Mouse (Mus musculus): Measurements from ENCODE around the gene Ptrh1.

Ptrh1 gene

GRCm38 (mm10) chr2:32795748-32796418, 20.3 kb downstream of the Ptrh1 start:
- no peak for DNase-seq (ENCODE audit: low read depth in 2 of 2, low spot score in 2 of 2)

DNA sequence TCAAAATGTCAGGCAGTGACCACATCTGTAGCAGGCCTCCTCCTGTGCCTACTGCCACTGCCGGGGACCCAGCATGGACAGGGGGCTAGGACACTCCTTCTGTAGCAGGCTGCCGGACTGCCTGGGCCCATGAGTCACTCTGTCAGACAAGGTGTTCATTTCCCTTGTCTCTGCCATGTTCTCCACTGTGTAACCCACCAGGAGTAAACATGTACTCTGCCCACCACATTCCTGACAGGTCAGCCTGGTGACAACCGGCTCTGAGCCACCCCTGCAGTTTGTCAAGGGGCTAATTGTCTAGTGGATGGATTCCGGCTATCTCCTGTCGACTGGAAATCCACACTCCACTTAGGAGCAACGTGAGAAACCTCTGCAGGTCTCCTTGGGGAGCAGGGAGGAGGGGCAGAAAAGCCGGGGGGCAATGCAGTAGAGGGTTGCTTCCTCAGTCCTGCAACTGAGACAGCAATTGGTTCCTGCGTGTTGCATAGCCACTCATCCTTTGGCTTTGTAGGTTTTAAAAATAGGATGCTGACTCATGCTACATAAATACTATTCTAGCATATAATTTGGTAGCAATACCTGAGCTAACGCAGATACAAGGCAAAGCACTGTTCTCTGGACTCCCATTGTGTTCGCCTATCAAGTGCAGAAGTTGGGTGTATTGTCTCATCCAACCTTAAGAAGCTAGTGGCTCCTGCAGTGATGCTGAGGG, 22.8 kb downstream of the Ptrh1 start:
- no peak for DNase-seq (ENCODE audit: low read depth in 2 of 2, low spot score in 2 of 2)

DNA sequence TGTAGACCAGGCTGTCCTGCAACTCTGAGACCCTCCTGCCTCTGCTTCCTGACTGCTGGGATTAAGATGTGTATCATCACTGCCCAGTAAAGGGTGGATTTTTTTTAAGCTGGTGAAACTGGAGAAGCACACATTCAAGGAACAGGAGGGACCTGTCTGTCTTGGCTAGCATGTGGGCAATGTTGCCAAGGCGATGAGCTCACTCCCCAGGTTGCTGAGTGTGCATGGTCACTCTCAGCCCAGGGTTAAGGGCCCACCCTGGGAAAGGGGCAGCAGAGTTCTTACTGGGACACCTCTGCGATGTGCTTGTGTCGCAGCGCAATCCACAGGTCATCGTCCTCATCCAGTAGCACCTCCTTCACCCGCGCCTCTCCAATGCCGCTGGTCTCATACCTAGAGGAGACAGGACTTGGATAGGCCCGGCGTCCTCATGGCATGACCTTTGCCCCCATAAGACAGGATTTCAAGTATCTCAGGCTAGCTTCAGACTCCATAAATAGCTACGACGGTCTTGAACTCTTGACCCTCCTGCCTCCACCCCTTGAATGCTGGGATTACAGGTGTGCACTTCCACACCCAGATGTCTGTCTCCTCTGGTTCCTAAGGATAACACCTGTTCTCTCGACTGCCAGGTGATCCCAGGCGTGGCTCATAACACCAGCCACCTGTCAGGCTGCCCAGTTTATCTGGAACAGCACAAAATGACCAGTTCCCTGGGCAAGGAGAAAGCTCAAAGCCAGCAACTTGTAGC, 33.4 kb downstream of the Ptrh1 start:
- DNase-seq (ENCODE audit: low read depth in 2 of 2, low spot score in 2 of 2) = no peak

DNA sequence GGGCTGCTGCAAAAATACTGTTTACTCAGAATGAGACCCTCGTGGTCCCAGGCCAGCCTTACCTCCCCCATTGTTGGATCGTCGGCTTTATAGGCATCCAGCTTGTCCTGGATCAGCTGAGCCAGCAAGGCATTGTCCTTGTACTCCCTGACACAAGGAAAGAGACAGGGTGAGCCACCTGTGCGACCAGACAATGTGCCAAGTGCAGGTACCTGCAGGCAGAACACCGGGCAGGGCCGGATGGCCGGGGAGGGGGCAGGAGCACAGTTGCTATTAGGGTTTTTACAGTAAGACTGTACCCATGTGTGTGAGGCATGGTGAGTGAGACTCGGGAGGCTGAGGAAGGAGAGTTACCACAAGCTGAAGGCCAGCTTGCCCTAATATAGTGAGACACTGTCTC, 36.4 kb downstream of the Ptrh1 start:
- DNase-seq (ENCODE audit: low read depth in 2 of 2, low spot score in 2 of 2) = no peak

GRCm38 (mm10) chr2:32816497-32816896, 40.9 kb downstream of the Ptrh1 start:
- DNase-seq (ENCODE audit: low read depth in 2 of 2, low spot score in 2 of 2) = no peak

GRCm38 (mm10) chr2:32816946-32817581, 41.5 kb downstream of the Ptrh1 start:
- DNase-seq (ENCODE audit: low read depth in 2 of 2, low spot score in 2 of 2) = no peak

- DNase-seq (ENCODE audit: low read depth in 2 of 2, low spot score in 2 of 2) = no peak
Measured at GRCm38 (mm10) chr2:32817589-32817988, 42.0 kb downstream of the Ptrh1 start.

- no peak for DNase-seq (ENCODE audit: low read depth in 2 of 2, low spot score in 2 of 2)
Measured at GRCm38 (mm10) chr2:32818208-32818607, 42.6 kb downstream of the Ptrh1 start.

GRCm38 (mm10) chr2:32821041-32821802, 45.6 kb downstream of the Ptrh1 start:
- DNase-seq (ENCODE audit: low read depth in 2 of 2, low spot score in 2 of 2) = peak; percentile 11 to 33

GRCm38 (mm10) chr2:32822643-32823042, 47.1 kb downstream of the Ptrh1 start:
- DNase-seq (ENCODE audit: low read depth in 2 of 2, low spot score in 2 of 2) = no peak

DNA sequence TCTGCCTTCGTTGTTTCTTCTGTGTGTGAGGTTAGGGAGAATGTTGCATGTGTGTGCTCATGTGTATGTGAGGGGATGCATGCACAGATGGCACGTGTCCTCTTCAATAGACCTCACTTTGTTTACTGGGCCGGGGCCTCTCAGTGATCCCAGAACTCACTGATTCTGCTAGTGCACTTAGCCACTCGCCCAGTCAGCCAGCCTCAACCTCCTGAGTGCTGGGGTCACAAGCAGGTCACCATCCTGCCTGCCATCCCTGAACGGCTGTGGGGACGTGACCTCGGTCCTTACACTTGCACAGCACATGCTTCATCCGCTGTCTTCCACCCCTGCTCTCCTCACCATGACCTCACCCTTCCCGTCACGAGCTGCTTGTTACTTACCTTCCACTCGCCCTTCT, 47.6 kb downstream of the Ptrh1 start:
- DNase-seq (ENCODE audit: low read depth in 2 of 2, low spot score in 2 of 2) = no peak

DNA sequence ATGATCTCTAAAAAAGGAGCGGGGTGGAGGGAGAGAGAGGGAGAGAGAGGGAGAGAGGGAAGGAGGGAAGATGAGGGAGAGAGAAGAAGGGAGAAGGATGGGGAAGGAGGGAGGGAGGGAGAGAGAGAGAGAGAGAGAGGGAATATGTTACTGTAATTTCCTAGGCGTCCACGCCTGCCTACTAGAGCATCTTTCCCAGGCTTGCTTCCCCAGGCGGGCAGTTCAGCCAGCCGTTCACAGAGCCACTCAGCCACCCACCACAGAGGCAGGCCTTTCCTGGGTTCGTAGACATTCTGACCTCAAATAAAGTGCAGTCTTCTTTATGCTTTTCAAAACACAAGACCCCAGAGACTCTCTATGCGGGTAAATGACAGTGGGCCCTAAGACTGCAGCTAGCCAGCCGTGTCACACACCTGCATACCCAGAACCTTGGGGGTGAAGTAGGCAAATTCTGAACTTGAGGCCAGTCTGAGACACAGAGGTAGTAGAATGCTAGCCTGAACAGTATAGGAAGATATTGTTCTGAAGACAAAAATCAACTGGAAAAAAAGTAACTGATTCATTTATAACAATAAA, 48.1 kb downstream of the Ptrh1 start:
- DNase-seq (ENCODE audit: low read depth in 2 of 2, low spot score in 2 of 2) = no peak

DNA sequence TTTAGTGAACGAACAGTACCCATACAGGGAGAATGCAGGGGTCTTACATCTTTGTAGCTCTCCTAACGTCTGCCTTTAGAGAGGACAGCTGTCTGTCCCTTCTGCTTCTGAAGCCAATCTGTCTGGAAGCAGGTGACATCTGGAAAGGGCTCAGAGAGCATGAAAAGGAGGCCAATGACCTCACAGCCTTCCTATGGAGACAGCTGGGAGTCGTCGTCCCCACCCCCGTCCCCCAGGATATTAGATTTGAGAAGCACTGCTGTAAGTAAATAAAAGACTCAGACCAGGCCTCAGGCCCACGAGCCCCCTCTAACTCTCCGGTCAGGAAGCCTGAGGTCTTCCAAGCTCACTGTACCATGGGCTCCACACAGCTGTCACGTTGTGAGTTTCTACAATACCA, 48.6 kb downstream of the Ptrh1 start:
- no peak for DNase-seq (ENCODE audit: low read depth in 2 of 2, low spot score in 2 of 2)

- no peak for DNase-seq (ENCODE audit: low read depth in 2 of 2, low spot score in 2 of 2)
Measured at GRCm38 (mm10) chr2:32824778-32825177, 49.2 kb downstream of the Ptrh1 start.

- no peak for DNase-seq (ENCODE audit: low read depth in 2 of 2, low spot score in 2 of 2)
Measured at GRCm38 (mm10) chr2:32825796-32826195, 50.2 kb downstream of the Ptrh1 start.
